Mouse (Mus musculus): ENCODE data around the gene Tada2b.

The Tada2b gene

GRCm38 (mm10) chr5:36484171-36484990, at the start of gene Tada2b, which contains the start of gene Ccdc96:
TSS of gene Tada2b (minus strand) at chr5:36484285.
TSS of gene Ccdc96 (plus strand) at chr5:36484588.
- ATAC-seq (ENCODE audit: low TSS enrichment) = peak; percentile 92

- peak; percentile 89 for ATAC-seq (ENCODE audit: low TSS enrichment)
Observed at GRCm38 (mm10) chr5:36530129-36530751, 46.2 kb upstream of the Tada2b start.

DNA sequence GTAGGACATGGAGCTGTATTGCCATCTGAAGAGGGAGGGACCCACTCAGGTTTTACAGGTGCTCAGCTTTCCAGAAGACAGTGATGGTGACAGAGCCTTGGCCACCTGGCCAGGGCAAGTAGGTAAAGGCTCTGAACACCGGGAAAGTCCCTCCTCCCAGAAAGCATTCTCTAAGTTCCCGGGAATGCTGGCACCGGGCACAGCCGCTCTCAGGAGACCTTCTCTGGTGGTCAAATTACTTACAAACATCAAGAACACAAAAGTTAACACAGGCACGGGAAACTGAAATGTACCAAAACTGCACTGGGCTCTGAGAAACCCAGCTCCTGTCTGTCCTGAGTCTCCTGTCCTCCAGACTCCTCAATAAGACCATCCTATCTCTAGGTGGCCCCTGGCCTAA, 45.6 kb upstream of the Tada2b start:
- no peak; the same call in 1 of the 2 replicates for ATAC-seq (ENCODE audit: low TSS enrichment)

DNA sequence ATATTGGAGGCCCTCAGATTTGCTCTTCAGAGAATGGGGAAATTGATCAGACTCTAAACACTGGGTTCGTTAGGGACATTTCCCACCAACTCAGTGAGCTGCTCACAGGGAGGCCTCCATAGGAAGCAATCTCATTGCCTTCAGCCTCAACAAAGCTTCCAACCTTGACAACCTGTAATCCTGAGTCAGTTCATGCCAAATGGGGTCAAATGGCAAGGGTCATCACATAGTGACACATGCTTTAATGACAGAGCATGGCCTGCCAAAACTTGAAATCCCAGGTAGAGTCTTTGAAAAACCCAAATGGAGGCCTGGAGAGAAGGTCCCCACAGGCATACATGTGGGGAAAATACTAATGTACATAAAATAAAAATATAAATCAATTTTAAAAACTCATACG, 42.8 kb upstream of the Tada2b start:
- ATAC-seq (ENCODE audit: low TSS enrichment) = no peak

DNA sequence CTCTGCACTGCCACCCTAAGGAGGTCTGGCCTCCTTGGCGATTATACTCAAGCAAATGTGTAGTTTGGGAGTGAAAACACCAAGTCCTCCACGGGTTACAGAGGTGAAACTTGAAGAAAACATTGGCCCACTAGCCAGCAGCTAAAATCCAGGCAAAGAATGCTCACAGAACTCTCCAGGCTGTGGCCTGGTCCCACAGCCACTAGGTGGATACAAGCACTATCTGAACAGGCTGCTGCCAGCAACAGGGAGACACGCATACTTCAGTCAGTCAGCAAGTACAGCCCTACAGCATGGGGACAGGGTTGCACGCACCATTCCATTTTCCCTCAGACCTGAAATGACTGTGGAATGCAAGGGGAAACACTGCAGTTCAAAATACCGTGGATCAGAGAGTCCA, 42.2 kb upstream of the Tada2b start:
- ATAC-seq (ENCODE audit: low TSS enrichment) = no peak

DNA sequence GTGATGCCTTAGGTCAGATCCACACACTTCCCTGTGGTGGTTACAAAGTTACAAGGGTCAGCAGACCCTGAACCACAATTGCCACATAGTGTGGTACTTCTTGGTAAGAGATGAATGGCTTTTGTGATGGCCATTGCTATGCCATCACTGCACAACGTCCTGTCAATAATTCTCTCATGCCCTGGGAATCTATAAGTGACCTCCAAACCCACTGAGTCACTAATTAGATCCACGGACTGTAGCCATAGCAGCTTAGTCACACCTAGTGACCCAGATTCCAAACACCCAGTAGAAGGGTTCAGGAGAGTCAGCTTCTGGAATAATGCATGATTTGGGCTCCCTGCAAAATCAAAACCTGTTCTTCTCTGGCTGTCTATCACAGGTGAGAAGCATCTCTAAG, 41.1 kb upstream of the Tada2b start:
- ATAC-seq (ENCODE audit: low TSS enrichment) = no peak

- ATAC-seq (ENCODE audit: low TSS enrichment) = no peak
Observed at GRCm38 (mm10) chr5:36523219-36523703, 39.2 kb upstream of the Tada2b start.

- no peak for ATAC-seq (ENCODE audit: low TSS enrichment)
Observed at GRCm38 (mm10) chr5:36522782-36523181, 38.7 kb upstream of the Tada2b start.

DNA sequence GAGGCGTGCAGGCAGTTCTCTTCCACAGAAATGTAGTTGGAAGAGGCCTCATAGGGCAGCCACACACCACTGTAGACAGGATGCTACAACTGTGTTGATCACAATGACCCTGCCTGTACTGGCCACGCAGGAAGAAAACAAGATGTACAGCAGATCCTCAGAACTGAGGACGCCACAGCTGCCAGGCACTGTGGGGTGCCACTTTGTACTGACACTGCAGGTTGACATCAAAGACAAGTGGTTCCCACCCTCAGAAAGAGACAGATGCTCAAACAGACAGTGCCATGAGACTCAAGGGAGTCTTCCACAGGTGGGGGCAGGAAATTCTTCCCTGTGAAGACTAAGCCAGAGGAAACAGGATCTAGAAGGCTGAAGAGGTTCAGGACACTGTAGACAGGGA, 35.7 kb upstream of the Tada2b start:
- ATAC-seq (ENCODE audit: low TSS enrichment) = no peak

DNA sequence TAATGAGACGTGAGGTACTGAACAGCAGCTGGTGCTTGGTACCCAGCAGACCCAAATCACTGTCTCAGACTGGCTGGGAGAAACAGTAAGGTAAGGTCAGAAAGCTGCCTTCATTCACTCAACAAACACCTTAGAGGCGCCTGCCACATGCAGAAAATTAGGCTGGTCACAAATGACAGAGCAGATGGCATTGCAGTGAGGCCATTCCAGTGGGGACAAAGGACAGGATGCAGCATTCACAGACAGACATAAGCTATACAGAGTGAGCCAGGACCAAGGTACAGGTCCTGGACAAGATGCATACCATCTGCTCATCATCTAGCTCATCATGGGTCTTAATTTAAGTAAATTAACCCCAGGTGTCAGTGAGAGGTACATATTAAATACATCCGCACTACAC, 33.5 kb upstream of the Tada2b start:
- ATAC-seq (ENCODE audit: low TSS enrichment) = no peak

GRCm38 (mm10) chr5:36515558-36515957, 31.5 kb upstream of the Tada2b start:
- no peak for ATAC-seq (ENCODE audit: low TSS enrichment)

DNA sequence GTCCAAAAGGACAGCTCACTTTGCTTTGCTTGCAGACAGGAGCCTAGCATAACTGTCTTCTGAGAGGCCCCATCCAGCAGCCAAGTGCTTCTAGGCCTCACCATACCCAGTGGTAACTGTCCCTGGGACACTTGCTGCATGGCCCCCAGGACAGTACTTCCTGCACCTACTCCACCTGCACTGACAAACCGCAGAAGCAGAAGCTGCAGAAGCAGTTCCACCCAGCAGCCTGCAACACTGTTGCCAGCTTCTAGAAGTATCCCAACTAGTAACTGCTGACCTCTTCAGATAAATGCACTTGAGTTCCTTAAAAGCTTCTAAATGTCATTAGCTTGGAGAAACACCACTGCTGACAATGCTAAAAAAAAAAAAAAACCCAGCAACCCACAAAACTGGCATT, 31.0 kb upstream of the Tada2b start:
- ATAC-seq (ENCODE audit: low TSS enrichment) = no peak

- ATAC-seq (ENCODE audit: low TSS enrichment) = no peak
Observed at GRCm38 (mm10) chr5:36510956-36511355, 26.9 kb upstream of the Tada2b start.

DNA sequence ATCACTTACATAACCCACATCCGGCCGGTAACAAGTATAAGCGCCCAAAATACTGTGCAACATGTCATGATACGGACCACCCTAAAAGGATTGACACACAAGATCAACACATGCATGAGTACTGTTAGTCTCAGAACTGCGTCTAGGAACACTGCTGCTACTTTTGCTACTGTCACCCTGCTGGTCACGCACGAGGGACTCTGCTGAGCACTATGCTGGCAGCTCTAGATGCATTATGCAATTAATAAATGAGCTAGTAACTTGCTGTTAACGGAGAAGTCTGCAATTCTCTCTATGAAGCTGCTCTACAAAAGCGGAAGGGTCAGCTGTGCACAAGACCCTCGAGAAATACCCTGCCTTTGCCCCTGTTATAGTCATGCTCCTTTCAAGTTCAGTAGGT, 24.3 kb upstream of the Tada2b start:
- ATAC-seq (ENCODE audit: low TSS enrichment) = no peak

DNA sequence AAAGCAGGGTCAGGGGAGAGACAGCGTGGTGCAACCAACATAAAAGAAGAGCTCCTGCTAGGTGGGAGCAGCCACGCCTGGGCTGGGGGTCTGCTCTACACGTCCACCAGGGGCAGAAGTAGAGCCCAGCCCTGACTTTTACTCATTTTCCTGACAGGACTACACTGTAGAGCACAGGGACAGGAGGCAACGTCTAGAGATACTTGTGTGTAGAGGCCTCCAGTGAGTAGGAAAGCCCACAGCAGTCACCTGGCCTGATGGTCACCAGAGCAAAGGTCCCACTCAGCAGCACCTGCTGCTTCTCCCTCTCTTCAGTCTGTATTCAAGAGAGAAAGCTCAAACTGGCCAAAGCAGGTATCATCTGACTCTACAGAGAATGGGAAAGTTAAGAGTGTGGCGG, 21.6 kb upstream of the Tada2b start:
- no peak for ATAC-seq (ENCODE audit: low TSS enrichment)

DNA sequence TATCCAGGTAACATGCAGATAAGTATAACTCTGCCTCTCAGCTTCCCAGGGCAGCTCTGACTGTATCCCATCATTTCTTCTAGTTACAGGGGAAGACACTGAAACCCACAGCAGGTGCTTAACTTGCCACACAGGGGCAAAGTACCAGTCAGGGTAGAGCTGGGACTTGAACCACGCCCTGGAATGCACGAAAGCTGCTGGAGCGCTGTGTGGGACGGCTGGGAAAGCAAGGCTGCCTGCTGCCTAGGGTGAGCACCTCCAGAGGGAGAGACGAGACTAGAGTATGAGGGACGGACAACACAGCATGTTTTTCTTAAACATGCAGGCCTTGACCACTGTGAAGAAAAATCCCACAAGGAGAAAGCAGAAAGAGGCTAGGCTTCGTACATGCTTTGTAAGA, 21.1 kb upstream of the Tada2b start:
- ATAC-seq (ENCODE audit: low TSS enrichment) = no peak

- ATAC-seq (ENCODE audit: low TSS enrichment) = peak; percentile 88
Observed at GRCm38 (mm10) chr5:36494709-36495108, 10.6 kb upstream of the Tada2b start.

DNA sequence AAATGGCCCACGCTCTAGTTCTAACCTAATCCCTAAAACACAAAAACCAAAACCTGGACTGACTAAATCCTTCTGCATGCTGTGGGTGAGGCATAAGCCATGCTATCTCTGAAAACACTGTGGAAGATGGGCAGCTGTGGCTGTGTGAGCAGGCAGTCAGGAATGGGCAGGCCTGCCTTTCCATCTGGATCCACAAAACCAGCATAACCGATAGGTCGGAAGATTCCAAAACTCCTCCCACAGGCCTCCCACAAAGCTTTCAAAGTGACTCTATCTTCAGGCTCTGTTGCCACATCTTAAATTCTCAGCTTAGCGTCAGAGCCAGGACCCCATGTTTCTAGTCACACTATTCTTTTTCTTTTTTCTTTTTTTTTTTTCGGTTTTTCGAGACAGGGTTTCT, 9.8 kb upstream of the Tada2b start:
- peak; percentile 87 for ATAC-seq (ENCODE audit: low TSS enrichment)

DNA sequence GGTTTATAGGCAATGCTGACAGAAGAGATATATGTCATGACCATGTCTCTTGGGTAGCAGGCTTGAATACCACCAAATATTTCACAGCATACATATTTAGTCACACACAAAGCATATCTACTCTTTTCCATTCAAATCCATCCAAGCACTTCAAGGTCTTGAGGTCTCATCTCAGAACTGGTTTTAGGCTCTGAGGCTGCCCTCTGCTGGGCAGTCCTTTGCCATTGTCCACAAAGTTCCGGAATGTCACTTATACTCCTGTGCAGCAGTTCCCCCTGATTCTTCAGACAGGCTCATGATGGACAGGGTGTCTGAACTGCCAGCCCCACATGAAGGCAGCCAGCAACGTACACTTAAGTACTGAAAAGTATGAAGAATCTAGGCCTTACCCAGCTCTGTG, 5.1 kb upstream of the Tada2b start:
- ATAC-seq (ENCODE audit: low TSS enrichment) = no peak

GRCm38 (mm10) chr5:36485306-36485705, 1.2 kb upstream of the Tada2b start:
- ATAC-seq (ENCODE audit: low TSS enrichment) = no peak

GRCm38 (mm10) chr5:36483203-36484101, 633 bp downstream of the Tada2b start:
- ATAC-seq (ENCODE audit: low TSS enrichment) = peak; percentile 44

- no peak for ATAC-seq (ENCODE audit: low TSS enrichment)
Observed at GRCm38 (mm10) chr5:36481114-36481513, 3.0 kb downstream of the Tada2b start.

All from frontal cortex, adult (tissue).